Mouse (Mus musculus): ENCODE measurements at regions not wholly inside any gene's neighbourhood (a gene's known extent, or its start where the extent isn't known, plus 50 kb on each side); places are given as distances from the start of the nearest gene placed in this dataset.

DNA sequence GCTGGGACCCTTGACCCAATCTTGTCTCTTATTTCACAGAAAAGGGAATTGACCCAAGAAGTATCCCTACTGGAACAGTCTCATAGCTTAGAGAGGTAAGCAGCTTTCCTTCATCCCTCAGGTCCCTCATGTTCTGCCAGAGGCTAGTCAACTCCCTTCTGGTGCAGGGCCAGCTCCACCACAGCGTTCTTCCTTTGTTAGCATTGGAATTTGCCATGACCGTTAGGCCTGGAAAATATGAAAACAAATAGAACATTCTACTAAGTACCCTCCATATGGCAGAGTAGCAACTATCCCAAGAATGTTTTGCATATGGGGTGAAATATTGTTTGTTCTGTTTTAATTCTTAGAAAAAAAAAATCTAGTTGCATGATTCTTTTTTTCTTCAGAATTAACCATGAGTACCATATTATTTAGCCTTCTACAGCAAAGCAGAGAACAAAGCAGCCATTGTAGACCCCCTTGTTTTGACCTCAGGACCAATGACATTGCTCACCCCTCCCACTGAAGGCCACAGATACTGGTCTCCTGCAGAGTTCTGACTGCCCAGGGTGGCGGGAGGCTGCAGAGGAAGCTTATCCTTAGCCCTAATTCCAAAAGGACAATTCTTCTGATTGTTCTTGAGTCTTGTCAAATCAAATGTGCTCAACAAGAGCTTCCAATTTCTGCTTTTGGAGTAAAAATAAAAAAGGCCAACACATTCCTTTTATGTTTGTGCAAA is 78.1 kb upstream of the Ehbp1 start:
- H3K79me2 ChIP-seq (replicated peaks; ENCODE audit: control insufficient read depth, insufficient read depth, low read length): no peaks in the 10 kb centered on the region
- H3K9ac ChIP-seq (ENCODE audit: low read depth, low read length): no peak overlapping the region
- intact Hi-C loops (cut with DNase I): no loop called here
- DNase-seq: no peak
- no peak overlapping the region for H3K27ac ChIP-seq
- H3K27me3 ChIP-seq (ENCODE audit: control insufficient read depth, insufficient read depth, low read length): no peaks in the 10 kb centered on the region
- no peaks in the 10 kb centered on the region for H3K36me3 ChIP-seq (ENCODE audit: control insufficient read depth, insufficient read depth, low read length)
- H3K4me1 ChIP-seq (ENCODE audit: control insufficient read depth, insufficient read depth, low read length): no peaks in the 10 kb centered on the region
- no peak for TF ChIP-seq CTCF (IDR thresholded peaks at IDR 0.05)
- TF ChIP-seq EP300 (IDR thresholded peaks at IDR 0.05; ENCODE audit: insufficient read depth, low read depth, low read length): no peak
- no peak for TF ChIP-seq POLR2A (IDR thresholded peaks at IDR 0.05; ENCODE audit: insufficient read depth, low read depth, low read length)
- no peak overlapping the region for H3K4me3 ChIP-seq
- WGBS: 62% methylated on average over 3 of the region's 3 CpGs

DNA sequence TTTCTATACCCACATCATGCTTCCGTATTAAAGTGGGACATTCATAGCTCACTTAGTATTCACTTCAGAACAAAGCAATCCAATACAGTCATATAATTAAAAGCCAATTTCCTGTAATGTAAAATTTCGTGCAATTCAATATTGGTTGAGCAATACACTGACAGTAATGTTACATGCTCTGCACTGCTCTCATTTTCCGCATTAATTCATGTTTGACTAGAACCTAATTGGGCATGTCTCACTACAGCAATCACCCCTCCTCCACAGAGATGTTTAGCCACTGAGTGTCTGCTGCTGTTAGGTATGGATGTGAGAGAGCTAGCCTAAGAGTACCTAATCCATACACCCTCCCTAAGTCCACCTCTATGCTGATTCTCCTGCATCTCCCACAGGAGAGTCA is 79.7 kb upstream of the Ehbp1 start:
- WGBS: 87% methylated on average over 3 of the region's 3 CpGs

DNA sequence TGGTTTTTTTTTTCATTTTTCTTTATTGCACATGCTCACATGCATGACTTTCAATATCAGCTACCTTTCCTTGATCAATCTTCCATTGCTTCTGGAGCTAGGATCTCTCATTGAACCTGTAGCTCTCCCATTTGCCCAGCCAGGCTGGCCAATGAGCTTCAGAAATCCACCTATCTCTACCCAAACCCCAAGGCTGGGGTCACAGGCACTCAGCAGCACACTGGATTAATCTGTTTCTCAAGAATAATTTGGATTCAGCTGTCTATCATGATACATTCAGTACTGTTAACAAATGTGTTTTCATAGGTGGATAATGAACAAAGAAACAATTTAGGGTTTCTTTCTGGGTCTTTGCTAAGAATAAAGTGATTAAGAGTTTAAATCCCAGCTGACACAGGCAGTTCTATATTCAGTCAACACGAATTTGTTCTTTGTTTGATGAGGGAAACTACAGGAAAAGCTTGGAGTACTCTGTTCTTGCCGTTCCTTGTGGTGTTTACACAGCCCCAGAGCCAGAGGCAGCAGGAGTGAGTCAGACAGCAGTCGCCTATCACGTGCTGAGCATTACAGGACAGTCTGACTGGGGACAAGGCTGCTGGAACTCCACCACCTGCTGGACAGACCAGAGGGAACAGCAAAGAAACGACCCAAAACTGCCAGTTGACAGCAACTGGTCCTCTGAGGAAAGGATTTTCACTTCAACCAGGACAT is 74.6 kb upstream of the Tmem17 start:
- intact Hi-C loops (cut with DNase I): loop anchor here (5.0 kb wide), 1 partner anchor 210 kb away; no protein-coding TSS in a partner anchor
- Histone ChIP-seq H3K9ac (ENCODE audit: low read depth, low read length) (no peak overlapping the region), H3K79me2 (replicated peaks; ENCODE audit: control insufficient read depth, insufficient read depth, low read length) (no peaks in the 10 kb centered on the region), H3K4me3 (no peak overlapping the region), H3K4me1 (ENCODE audit: control insufficient read depth, insufficient read depth, low read length) (peaks cover 8% of the 10 kb centered on the region), H3K27ac (peak overlapping the region; percentile 79), H3K36me3 (ENCODE audit: control insufficient read depth, insufficient read depth, low read length) (no peaks in the 10 kb centered on the region; the same call in 1 of the 2 replicates), H3K27me3 (ENCODE audit: control insufficient read depth, insufficient read depth, low read length) (no peaks in the 10 kb centered on the region)
- peak; percentile 58 to 80 for DNase-seq
- 4% methylated on average over 5 of the region's 5 CpGs for WGBS
- TF ChIP-seq CTCF (IDR thresholded peaks at IDR 0.05) (peak; percentile 73), POLR2A (IDR thresholded peaks at IDR 0.05; ENCODE audit: insufficient read depth, low read depth, low read length) (peak; percentile 27; the same call in 1 of the 2 replicates), EP300 (IDR thresholded peaks at IDR 0.05; ENCODE audit: insufficient read depth, low read depth, low read length) (peak; percentile 85)

More for the DNA sequence above, 79.7 kb upstream of the Ehbp1 start:
- Histone ChIP-seq H3K27me3 (ENCODE audit: control insufficient read depth, insufficient read depth, low read length) (no peaks in the 10 kb centered on the region), H3K79me2 (replicated peaks; ENCODE audit: control insufficient read depth, insufficient read depth, low read length) (no peaks in the 10 kb centered on the region), H3K9ac (ENCODE audit: low read depth, low read length) (no peak overlapping the region), H3K27ac (no peak overlapping the region), H3K36me3 (ENCODE audit: control insufficient read depth, insufficient read depth, low read length) (no peaks in the 10 kb centered on the region), H3K4me1 (ENCODE audit: control insufficient read depth, insufficient read depth, low read length) (no peaks in the 10 kb centered on the region), H3K4me3 (no peak overlapping the region)
- intact Hi-C loops (cut with DNase I): no loop called here
- no peak for DNase-seq
- TF ChIP-seq EP300 (IDR thresholded peaks at IDR 0.05; ENCODE audit: insufficient read depth, low read depth, low read length) (no peak), CTCF (IDR thresholded peaks at IDR 0.05) (no peak), POLR2A (IDR thresholded peaks at IDR 0.05; ENCODE audit: insufficient read depth, low read depth, low read length) (no peak)

DNA sequence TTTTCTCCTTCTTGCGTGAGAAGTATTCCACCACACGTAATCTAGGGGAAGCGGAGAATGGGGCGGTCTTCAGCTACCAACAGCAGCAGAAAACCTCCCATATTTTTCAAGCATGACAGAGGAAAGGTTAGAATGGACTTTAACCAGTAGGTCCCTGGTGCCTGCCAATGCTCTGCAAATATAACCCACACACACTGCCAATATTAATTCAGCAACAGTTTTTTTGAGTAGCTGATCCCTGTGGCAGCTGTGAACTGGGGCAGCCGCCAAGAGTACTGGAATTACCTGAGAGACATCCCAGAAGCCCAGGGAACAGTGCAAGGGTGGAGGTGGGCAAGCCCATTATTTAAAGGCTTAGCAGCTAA is 74.1 kb upstream of the Tmem17 start:
- 67% methylated on average over 5 of the region's 5 CpGs for WGBS
- no peak overlapping the region for H3K4me3 ChIP-seq
- TF ChIP-seq CTCF (IDR thresholded peaks at IDR 0.05) (no peak), EP300 (IDR thresholded peaks at IDR 0.05; ENCODE audit: insufficient read depth, low read depth, low read length) (no peak), POLR2A (IDR thresholded peaks at IDR 0.05; ENCODE audit: insufficient read depth, low read depth, low read length) (no peak)
- no peaks in the 10 kb centered on the region; the same call in 1 of the 2 replicates for H3K36me3 ChIP-seq (ENCODE audit: control insufficient read depth, insufficient read depth, low read length)
- H3K27me3 ChIP-seq (ENCODE audit: control insufficient read depth, insufficient read depth, low read length): no peaks in the 10 kb centered on the region
- H3K4me1 ChIP-seq (ENCODE audit: control insufficient read depth, insufficient read depth, low read length): peaks cover 8% of the 10 kb centered on the region
- no peak overlapping the region for H3K9ac ChIP-seq (ENCODE audit: low read depth, low read length)
- intact Hi-C loops (cut with DNase I): loop anchor here (5.0 kb wide), 1 partner anchor 211 kb away; no protein-coding TSS in a partner anchor
- H3K27ac ChIP-seq: peak overlapping the region; percentile 79
- DNase-seq: peak; percentile 30 to 42
- no peaks in the 10 kb centered on the region for H3K79me2 ChIP-seq (replicated peaks; ENCODE audit: control insufficient read depth, insufficient read depth, low read length)

DNA sequence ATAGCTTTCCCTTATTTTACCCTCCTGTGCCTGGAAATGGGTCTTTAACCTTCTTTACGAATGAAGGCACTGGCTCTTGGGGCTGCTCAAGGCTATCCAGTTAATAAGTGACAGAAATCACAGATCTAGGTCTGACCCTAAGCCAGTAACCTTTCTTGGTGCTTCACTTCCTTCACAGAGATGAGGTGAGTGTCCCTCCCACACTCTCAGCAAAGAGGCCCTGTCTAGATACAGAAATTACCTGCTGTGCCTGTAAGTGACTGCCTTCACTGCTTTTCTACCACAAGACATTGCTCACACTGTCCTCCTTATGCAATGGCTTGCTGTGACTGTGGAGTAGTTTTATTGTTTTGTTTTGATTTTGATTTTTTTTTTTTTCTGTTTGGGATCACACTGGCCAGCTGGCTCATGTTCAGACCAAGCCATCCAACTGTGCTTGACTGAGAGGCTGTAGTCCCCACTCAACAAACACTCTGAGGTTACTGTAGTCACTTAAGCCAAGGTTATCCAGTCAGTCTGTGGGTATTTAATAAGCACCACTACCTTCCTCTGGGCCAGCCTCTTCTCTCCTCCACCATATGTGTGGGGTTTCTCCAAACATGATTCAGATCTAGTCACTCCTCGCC is 73.3 kb upstream of the Tmem17 start:
- 83% methylated on average over 2 of the region's 2 CpGs for WGBS
- peak in 1 of 2 experiments; percentile 17 for DNase-seq
- no peaks in the 10 kb centered on the region for H3K27me3 ChIP-seq (ENCODE audit: control insufficient read depth, insufficient read depth, low read length)
- no peaks in the 10 kb centered on the region for H3K79me2 ChIP-seq (replicated peaks; ENCODE audit: control insufficient read depth, insufficient read depth, low read length)
- no peak for TF ChIP-seq POLR2A (IDR thresholded peaks at IDR 0.05; ENCODE audit: insufficient read depth, low read depth, low read length)
- no peak for TF ChIP-seq CTCF (IDR thresholded peaks at IDR 0.05)
- TF ChIP-seq EP300 (IDR thresholded peaks at IDR 0.05; ENCODE audit: insufficient read depth, low read depth, low read length): no peak
- peaks cover 8% of the 10 kb centered on the region for H3K4me1 ChIP-seq (ENCODE audit: control insufficient read depth, insufficient read depth, low read length)
- no peak overlapping the region for H3K9ac ChIP-seq (ENCODE audit: low read depth, low read length)
- peak overlapping the region; percentile 79 for H3K27ac ChIP-seq
- intact Hi-C loops (cut with DNase I): loop anchor here (5.0 kb wide), 1 partner anchor 211 kb away; no protein-coding TSS in a partner anchor
- H3K36me3 ChIP-seq (ENCODE audit: control insufficient read depth, insufficient read depth, low read length): no peaks in the 10 kb centered on the region; the same call in 1 of the 2 replicates
- H3K4me3 ChIP-seq: no peak overlapping the region
